Mouse (Mus musculus): ENCODE data around the gene Xpnpep2.

GRCm38 (mm10) chrX:48119294-48119693, 10.8 kb downstream of the Xpnpep2 start:
- no peak for TF ChIP-seq CTCF (IDR thresholded peaks at IDR 0.05; ENCODE audit: borderline replicate concordance, control insufficient read depth, extremely low read depth, insufficient read depth, low read length, poor library complexity)
- TF ChIP-seq POLR2A (IDR thresholded peaks at IDR 0.05; ENCODE audit: control insufficient read depth, extremely low read depth, insufficient read depth, low read length, poor library complexity): no peak

Measured in thymus, adult 2 months (tissue).